Mouse (Mus musculus) olfactory bulb, adult 2 months (tissue): ENCODE data around the gene Crnkl1.

Experiments
- CTCF ChIP-seq: fragments of 200-500 bp; IDR thresholded peaks from 2 replicates; pipeline ENCODE4 v1.5.1; 2012; ENCODE audit warnings: low read depth, mild to moderate bottlenecking, low read length, moderate library complexity; ENCODE audit not compliant: insufficient read depth
- POLR2A ChIP-seq: fragments of 200-500 bp; IDR thresholded peaks from 2 replicates; pipeline ENCODE4 v1.6.1; 2012; ENCODE audit warnings: mild to moderate bottlenecking, low read depth, low read length, moderate library complexity; ENCODE audit not compliant: insufficient read depth

DNA sequence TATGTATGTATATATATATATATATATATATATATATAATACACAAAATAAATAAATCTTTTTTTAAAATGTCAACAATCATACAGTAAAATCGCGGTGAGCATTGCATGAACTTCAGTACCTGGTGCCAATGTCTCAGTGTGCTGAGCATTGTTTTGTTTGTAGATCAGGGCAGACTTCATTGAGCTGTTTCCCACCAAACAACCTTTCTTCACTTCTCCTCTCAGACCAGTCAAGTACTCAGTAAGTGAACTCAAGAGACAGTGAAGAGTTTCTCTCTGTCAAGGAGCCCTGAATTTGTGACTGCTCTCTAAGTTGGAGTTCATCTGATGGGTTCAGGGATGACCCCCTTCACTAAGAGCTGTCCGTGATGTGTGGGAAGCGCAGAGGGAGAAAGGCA, 37.8 kb upstream of the Crnkl1 start:
- TF ChIP-seq POLR2A (no peak), CTCF (no peak)
